Mouse (Mus musculus): ENCODE data around the gene Golm1. TPM values are rescaled to one million over a fixed set of nuclear protein-coding genes. Genes with fewer than 3 reads are reported as not detected.
"Not testable (repeated sequence)": the region's sequence is repeated elsewhere in the genome, so short reads cannot be mapped to it uniquely, and the experiment has no call there.

The Golm1 gene
- 10 to 100 TPM; 15.5 to 15.6 TPM for total RNA-seq (2021)
- long read RNA-seq, experiment 1, transcript Golm1-201 (10 exons, 3,954 nt) = major isoform, 25 of 36 reads
- long read RNA-seq, experiment 1, partial matches to known transcripts = 0 of 36 reads
- long read RNA-seq, experiment 1, other reads (novel, unspliced or antisense) = 9 of 36 reads
- long read RNA-seq, experiment 2, transcript Golm1-201 (10 exons, 3,954 nt) = major isoform, 29 of 43 reads
- long read RNA-seq, experiment 2, partial matches to known transcripts = 10 of 43 reads
- long read RNA-seq, experiment 2, other reads (novel, unspliced or antisense) = 4 of 43 reads

GRCm38 (mm10) chr13:59675151-59676011, at the start of gene Golm1:
Gene Golm1, minus strand, starts transcription at chr13:59675811.
- DNase-seq (ENCODE audit: low spot score in 2 of 2) = peak in 1 of 2 experiments; percentile 37
- intact Hi-C loops (cut with DNase I) = no loop called here

GRCm38 (mm10) chr13:59722089-59722488, 46.5 kb upstream of the Golm1 start:
- intact Hi-C loops (cut with DNase I) = loop anchor here (10.0 kb wide), 1 partner anchor 187 kb away; no protein-coding TSS in a partner anchor
- not testable (repeated sequence) for DNase-seq (ENCODE audit: low spot score in 2 of 2)

- no peak for DNase-seq (ENCODE audit: low spot score in 2 of 2)
- intact Hi-C loops (cut with DNase I) = no loop called here
Observed at GRCm38 (mm10) chr13:59719475-59719874, 43.9 kb upstream of the Golm1 start.

- intact Hi-C loops (cut with DNase I); DNase-seq (ENCODE audit: low spot score in 2 of 2): not testable (repeated sequence)
Observed at GRCm38 (mm10) chr13:59718857-59719440, 43.3 kb upstream of the Golm1 start.

DNA sequence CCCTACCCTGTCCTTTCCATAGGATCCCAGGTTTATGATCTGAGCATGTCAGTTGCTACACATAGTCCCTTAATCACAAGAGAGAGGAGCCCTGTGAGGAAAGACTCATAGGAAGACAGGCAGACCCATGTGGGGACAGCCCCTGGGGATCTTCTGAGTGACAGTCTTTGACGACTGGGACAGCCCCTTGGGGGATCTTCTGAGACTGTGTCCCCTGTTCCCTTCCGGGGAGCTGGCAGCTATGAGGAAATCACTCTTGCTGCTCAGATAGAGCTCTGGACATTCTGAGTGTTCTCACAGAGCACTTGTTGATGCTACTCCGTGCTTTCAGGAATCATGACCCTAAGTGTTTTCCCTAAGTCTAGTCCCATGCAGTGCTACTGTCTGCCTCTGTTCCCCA, 38.1 kb upstream of the Golm1 start:
- DNase-seq (ENCODE audit: low spot score in 2 of 2) = no peak
- intact Hi-C loops (cut with DNase I) = no loop called here

DNA sequence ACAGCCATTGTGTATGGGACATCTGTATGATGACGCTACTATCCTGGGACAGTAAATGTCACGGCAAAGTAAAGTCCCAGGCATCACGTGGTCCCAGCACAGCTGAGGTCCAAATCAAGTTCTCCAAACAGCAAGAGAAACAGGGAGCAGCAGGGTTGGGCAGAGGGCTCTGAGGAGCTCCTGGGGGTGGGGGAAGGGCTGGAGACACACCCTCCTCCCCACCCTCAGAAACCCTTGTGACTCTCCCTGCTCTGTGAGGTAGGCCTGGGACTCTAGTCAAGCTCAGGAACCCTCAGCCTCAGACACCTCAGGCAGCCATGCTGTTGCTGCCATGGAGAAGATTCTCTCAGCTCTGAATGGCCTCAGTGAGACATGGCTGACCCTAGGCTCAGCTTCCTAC, 36.4 kb upstream of the Golm1 start, which contains the start of gene Spata31d1b:
TSS of gene Spata31d1b (plus strand) at position 301 of the 400 bp plus-strand sequence.
- intact Hi-C loops (cut with DNase I); DNase-seq (ENCODE audit: low spot score in 2 of 2): not testable (repeated sequence)

- intact Hi-C loops (cut with DNase I) = no loop called here
- no peak for DNase-seq (ENCODE audit: low spot score in 2 of 2)
Observed at GRCm38 (mm10) chr13:59710230-59710629, 34.6 kb upstream of the Golm1 start, which contains the start of gene Spata31d1a. Gene Spata31d1a, minus strand, starts transcription at chr13:59710330.

GRCm38 (mm10) chr13:59704562-59704961, 29.0 kb upstream of the Golm1 start:
- intact Hi-C loops (cut with DNase I) = no loop called here
- peak; percentile 29 to 57 for DNase-seq (ENCODE audit: low spot score in 2 of 2)

DNA sequence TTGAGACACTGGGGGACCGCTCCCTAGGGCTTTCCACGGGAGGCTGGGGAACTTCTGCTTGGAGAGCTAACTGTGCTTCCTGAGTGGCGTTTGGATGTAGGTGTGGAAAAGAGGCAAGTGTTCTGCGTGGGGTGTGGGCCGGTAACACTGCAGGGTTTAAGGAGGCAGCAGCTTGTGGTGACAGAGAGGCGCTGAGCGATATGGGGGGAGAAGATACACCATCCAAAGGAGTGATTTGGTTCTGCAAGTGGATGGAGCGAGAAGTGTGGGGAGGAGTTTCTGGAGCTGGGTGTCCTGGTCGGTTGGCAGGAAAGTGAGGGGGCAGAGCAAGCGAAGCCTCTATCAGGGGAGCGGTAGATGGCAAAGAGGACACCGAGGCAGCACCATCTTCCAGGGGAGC, 27.9 kb upstream of the Golm1 start:
- DNase-seq (ENCODE audit: low spot score in 2 of 2) = peak; percentile 20 to 36
- intact Hi-C loops (cut with DNase I) = no loop called here

GRCm38 (mm10) chr13:59700137-59700536, 24.5 kb upstream of the Golm1 start:
- intact Hi-C loops (cut with DNase I); DNase-seq (ENCODE audit: low spot score in 2 of 2): not testable (repeated sequence)

DNA sequence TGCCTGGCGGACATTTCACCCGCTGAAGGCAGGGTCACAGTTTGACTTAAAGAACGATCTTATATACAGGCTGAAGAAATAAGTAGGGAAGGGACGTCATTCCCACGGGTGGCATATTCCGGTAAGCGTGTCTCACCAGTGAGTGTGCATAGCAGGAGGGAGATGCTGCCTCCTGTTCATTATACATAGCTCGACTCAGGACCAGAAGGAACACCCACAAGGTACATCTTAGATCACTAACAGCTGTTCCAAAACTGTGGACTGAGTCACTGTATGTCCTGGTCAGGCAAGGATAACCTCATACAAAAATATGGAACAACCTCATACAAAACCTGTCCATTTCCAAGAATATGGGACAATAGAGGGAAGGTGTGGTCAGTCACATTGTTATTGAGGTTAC, 23.5 kb upstream of the Golm1 start:
- intact Hi-C loops (cut with DNase I) = no loop called here

DNA sequence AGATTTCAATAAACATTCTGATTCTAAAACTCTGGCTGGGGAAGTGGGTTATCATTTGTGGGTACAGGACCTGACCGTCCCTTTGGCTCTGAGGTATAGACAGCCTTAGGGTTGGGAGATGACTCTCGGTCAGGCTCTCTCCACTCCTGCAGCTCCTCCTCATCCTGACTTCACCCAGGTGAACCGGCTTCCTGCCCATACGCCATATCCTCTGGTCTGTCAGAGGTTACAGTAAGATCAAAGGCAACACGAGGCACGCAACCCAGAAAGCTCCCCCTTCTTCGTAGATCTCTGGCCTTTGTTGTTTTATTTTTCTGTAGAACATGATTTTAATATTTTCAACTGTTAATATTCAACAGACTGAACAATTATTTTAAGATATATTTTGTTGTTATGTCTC, 20.2 kb upstream of the Golm1 start:
- intact Hi-C loops (cut with DNase I) = no loop called here
- DNase-seq (ENCODE audit: low spot score in 2 of 2) = no peak

More for the DNA sequence above, 23.5 kb upstream of the Golm1 start:
- DNase-seq (ENCODE audit: low spot score in 2 of 2) = peak in 1 of 2 experiments; percentile 31

DNA sequence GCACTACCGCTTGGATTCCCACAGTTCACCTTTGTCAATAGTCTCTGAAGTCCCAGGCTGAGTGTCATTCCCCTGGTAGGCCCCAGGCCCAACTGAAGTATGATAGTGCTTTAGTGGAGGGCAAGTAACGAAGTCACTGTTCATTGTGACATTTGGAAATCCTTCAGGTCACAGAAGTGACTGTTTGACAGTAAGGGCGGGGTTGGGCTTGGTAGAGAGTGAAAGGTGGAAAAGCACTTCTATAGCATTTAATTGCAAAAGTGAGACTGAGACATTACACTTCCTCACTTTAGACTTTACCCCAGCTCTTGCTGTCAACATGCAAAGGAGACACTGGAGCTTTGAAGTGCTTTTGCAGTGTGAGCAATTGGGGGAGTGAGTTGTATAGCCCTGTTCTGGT, 18.4 kb upstream of the Golm1 start, which contains the start of gene 4921517D22Rik:
TSS of gene 4921517D22Rik (minus strand) at position 101 of the 400 bp plus-strand sequence.
- no peak for DNase-seq (ENCODE audit: low spot score in 2 of 2)
- intact Hi-C loops (cut with DNase I) = no loop called here

DNA sequence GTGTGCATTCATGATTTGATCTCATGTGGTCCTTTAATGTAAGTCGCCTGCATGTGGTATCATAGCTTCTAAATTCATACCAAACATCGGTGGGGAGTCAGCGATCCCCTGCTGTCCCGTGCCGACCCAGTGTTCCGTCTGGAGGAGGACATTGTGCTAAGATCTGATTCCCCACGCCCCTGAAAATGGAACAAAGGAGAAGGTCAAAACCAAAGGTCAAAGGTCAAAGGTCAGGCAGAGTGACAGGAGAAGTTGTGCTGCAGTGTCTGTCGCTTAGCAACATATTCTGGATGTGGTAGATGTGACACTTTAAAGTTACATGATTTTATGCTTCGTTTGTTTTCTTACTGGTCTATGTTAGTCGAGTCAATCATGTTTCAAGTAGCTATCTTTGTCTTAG, 15.9 kb upstream of the Golm1 start:
- no peak for DNase-seq (ENCODE audit: low spot score in 2 of 2)
- intact Hi-C loops (cut with DNase I) = no loop called here

DNA sequence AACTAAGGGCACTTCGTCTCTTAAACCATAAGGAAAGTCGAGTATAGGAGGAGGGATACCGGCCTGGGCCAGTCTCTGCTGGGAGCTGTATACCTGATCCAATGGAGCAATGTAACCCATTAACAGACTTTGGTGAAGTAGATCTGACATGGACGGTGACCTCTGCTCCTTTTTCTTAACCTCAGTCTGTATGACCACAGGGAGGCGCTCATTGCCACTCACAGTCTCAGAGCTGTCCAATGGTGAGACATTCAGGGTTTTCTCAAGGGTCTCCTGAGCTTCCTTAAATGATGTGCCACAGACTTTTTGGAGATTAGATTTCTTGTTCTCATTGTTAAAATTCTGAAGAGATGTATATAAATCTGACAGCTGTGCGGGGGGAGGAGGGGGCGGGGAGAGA, 15.0 kb upstream of the Golm1 start:
- intact Hi-C loops (cut with DNase I) = no loop called here
- DNase-seq (ENCODE audit: low spot score in 2 of 2) = no peak

- intact Hi-C loops (cut with DNase I) = no loop called here
- no peak for DNase-seq (ENCODE audit: low spot score in 2 of 2)
Observed at GRCm38 (mm10) chr13:59689843-59690242, 14.2 kb upstream of the Golm1 start.

DNA sequence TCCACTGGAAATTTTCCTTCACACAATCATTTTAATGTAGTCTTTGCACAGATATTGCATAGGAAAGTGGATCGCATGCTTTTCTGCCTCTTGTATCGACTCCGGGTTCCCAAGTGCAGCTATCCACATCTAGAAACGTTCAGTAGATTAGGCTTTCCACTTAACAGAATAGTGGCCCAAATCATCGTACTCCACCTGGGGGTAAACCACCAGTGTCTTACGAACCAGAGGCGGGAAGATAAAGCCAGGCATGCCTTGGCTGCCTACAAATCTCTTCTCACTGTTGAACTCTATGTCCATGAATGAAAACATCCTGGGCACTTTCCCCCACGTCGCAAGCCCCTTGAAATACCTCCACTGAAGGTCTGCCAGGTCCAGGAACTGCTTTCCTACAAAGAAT, 13.7 kb upstream of the Golm1 start:
- intact Hi-C loops (cut with DNase I) = no loop called here
- DNase-seq (ENCODE audit: low spot score in 2 of 2) = no peak

DNA sequence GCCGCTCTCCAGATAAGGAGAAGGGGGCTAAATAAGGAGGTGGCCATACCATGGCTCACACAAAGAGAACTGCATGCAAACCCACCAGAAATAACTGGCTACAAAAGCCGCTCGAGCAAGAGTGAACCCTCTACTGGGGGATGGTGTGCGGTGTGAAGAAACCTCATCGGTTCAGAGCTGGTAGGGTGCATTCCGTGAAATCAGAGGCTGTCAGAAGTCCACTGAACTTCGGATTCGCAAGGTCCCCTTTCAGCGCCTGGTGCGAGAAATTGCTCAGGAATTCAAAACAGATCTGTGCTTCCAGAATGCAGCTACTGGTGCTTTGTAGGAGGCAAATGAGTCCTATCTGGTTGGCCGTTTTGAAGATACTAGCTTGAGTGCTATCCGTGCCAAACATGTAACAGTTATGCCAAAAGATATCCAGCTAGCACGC, 12.7 kb upstream of the Golm1 start:
- peak; percentile 27 to 44 for DNase-seq (ENCODE audit: low spot score in 2 of 2)
- intact Hi-C loops (cut with DNase I) = no loop called here

GRCm38 (mm10) chr13:59685236-59685635, 9.6 kb upstream of the Golm1 start:
- intact Hi-C loops (cut with DNase I) = no loop called here
- no peak for DNase-seq (ENCODE audit: low spot score in 2 of 2)

- no peak for DNase-seq (ENCODE audit: low spot score in 2 of 2)
- intact Hi-C loops (cut with DNase I) = no loop called here
Observed at GRCm38 (mm10) chr13:59682629-59683028, 7.0 kb upstream of the Golm1 start.

Data from left cerebral cortex, postnatal 14 days (tissue).